Mouse (Mus musculus) CH12.LX (cell line): ENCODE measurements around the gene Gm28048. TPM values are rescaled to one million over a fixed set of nuclear protein-coding genes. Genes with fewer than 3 reads are reported as not detected.

ENCODE experiments used
- DNase-seq: peaks from one replicate; pipeline ENCODE4 v3.0.0-alpha.2; 2013; ENCODE audit errors: extremely low read depth
- H3K27ac ChIP-seq: 2 replicates; pipeline ENCODE4 v1.5.1; 2012; ENCODE audit warnings: low read depth, mild to moderate bottlenecking, control low read depth, moderate library complexity; ENCODE audit not compliant: insufficient read depth
- H3K27me3 ChIP-seq: replicated peaks from 2 replicates; pipeline ENCODE3; 2012; ENCODE audit warnings: inconsistent platforms
- H3K36me3 ChIP-seq, 2 experiments: replicated peaks in 1 of 2; 2 replicates each; pipeline versions ENCODE3 to v1.6.1; 2012; ENCODE audit warnings: inconsistent platforms in 1 of 2, low read length in 1 of 2, mild to moderate bottlenecking in 1 of 2, mixed read lengths in 1 of 2, moderate library complexity in 1 of 2; ENCODE audit not compliant: control insufficient read depth in 1 of 2, insufficient read depth in 1 of 2
- H3K4me1 ChIP-seq, 2 experiments: 2 replicates each; pipeline ENCODE4 v1.6.1; 2012; ENCODE audit warnings: inconsistent platforms in 1 of 2, moderate library complexity in 1 of 2; ENCODE audit not compliant: insufficient read depth in 2 of 2, control insufficient read depth in 1 of 2
- H3K4me2 ChIP-seq: 2 replicates; pipeline ENCODE4 v1.6.1; 2012; ENCODE audit warnings: low read depth, mild to moderate bottlenecking, control low read depth; ENCODE audit not compliant: poor library complexity, insufficient read depth, severe bottlenecking
- H3K4me3 ChIP-seq, 3 experiments: fragments of 150-350 bp in 1 of 3; sonication (generic) in 1 of 3; replicated peaks in 1 of 3; 2 replicates each; pipeline versions ENCODE3 to v1.5.1; 2011 to 2012; ENCODE audit warnings: low read depth in 2 of 3, low read length in 2 of 3, mild to moderate bottlenecking in 2 of 3, moderate library complexity in 2 of 3, control low read depth in 1 of 3, improper control_type of control experiment in 1 of 3, inconsistent platforms in 1 of 3, mixed read lengths in 1 of 3; ENCODE audit not compliant: poor library complexity in 1 of 3
- H3K79me2 ChIP-seq: replicated peaks from 2 replicates; pipeline ENCODE4 v1.6.1; 2012; ENCODE audit warnings: mild to moderate bottlenecking, moderate library complexity; ENCODE audit not compliant: control insufficient read depth, poor library complexity, insufficient read depth, severe bottlenecking; ENCODE audit errors: extremely low read depth
- H3K9ac ChIP-seq: 2 replicates; pipeline ENCODE4 v1.6.1; 2012; ENCODE audit warnings: low read depth, mild to moderate bottlenecking, control low read depth, moderate library complexity; ENCODE audit not compliant: insufficient read depth
- H3K9me3 ChIP-seq: replicated peaks from 2 replicates; pipeline ENCODE3; 2012; ENCODE audit warnings: low read length, inconsistent platforms, mixed read lengths
- BHLHE40 ChIP-seq: IDR thresholded peaks from 2 replicates; pipeline ENCODE4 v1.6.1; 2011; ENCODE audit warnings: mild to moderate bottlenecking, low read depth, low read length, improper control_type of control experiment
- CHD1 ChIP-seq: IDR thresholded peaks from 2 replicates; pipeline ENCODE4 v1.6.1; 2012; ENCODE audit warnings: low read depth, low read length, improper control_type of control experiment, inconsistent platforms
- CTCF ChIP-seq, 2 experiments: IDR thresholded peaks in 1 of 2; conservative IDR thresholded peaks in 1 of 2; 2 replicates each; pipeline ENCODE4 v1.5.1; 2011 to 2012; ENCODE audit warnings: low read depth in 2 of 2, low read length in 2 of 2, improper control_type of control experiment in 1 of 2, inconsistent platforms in 1 of 2, mild to moderate bottlenecking in 1 of 2, moderate library complexity in 1 of 2
- ELF1 ChIP-seq: IDR thresholded peaks from 2 replicates; pipeline ENCODE4 v1.6.1; 2014; ENCODE audit warnings: low read depth, mild to moderate bottlenecking, inconsistent platforms, low read length, improper control_type of control experiment
- EP300 ChIP-seq: IDR thresholded peaks from 2 replicates; pipeline ENCODE4 v1.6.1; 2011; ENCODE audit warnings: low read length, improper control_type of control experiment
- JUN ChIP-seq: IDR thresholded peaks from 2 replicates; pipeline ENCODE4 v1.6.1; 2011; ENCODE audit warnings: low read depth, mild to moderate bottlenecking, low read length, improper control_type of control experiment, moderate library complexity; ENCODE audit not compliant: insufficient read depth
- MAX ChIP-seq: IDR thresholded peaks from 2 replicates; pipeline ENCODE4 v1.6.1; 2011; ENCODE audit warnings: low read length, improper control_type of control experiment
- MAZ ChIP-seq: IDR thresholded peaks from 2 replicates; pipeline ENCODE4 v1.6.1; 2012; ENCODE audit warnings: low read depth, mild to moderate bottlenecking, inconsistent platforms, low read length, improper control_type of control experiment, moderate library complexity
- MEF2A ChIP-seq: IDR thresholded peaks from 2 replicates; pipeline ENCODE4 v1.6.1; 2014; ENCODE audit warnings: low read depth, mild to moderate bottlenecking, inconsistent platforms, low read length, improper control_type of control experiment, borderline replicate concordance
- MXI1 ChIP-seq: IDR thresholded peaks from 2 replicates; pipeline ENCODE4 v1.6.1; 2011; ENCODE audit warnings: mild to moderate bottlenecking, low read depth, low read length, improper control_type of control experiment
- MYC ChIP-seq: IDR thresholded peaks from 2 replicates; pipeline ENCODE4 v1.6.1; 2011; ENCODE audit warnings: low read depth, mild to moderate bottlenecking, improper control_type of control experiment, low read length
- NRF1 ChIP-seq: IDR thresholded peaks from 2 replicates; pipeline ENCODE4 v1.6.1; 2014; ENCODE audit warnings: low read depth, mild to moderate bottlenecking, inconsistent platforms, low read length, improper control_type of control experiment, moderate library complexity
- POLR2A ChIP-seq: IDR thresholded peaks from 2 replicates; pipeline ENCODE4 v1.6.1; 2011; ENCODE audit warnings: low read depth, mild to moderate bottlenecking, improper control_type of control experiment, low read length
- POLR2AphosphoS2 ChIP-seq: IDR thresholded peaks from 2 replicates; pipeline ENCODE4 v1.6.1; 2011; ENCODE audit warnings: low read depth, low read length, improper control_type of control experiment
- RAD21 ChIP-seq: IDR thresholded peaks from 2 replicates; pipeline ENCODE4 v1.6.1; 2011; ENCODE audit warnings: low read depth, mild to moderate bottlenecking, low read length, improper control_type of control experiment, moderate library complexity
- SMC3 ChIP-seq: IDR thresholded peaks from 2 replicates; pipeline ENCODE4 v1.6.1; 2011; ENCODE audit warnings: low read depth, low read length, improper control_type of control experiment
- UBTF ChIP-seq: IDR thresholded peaks from 2 replicates; pipeline ENCODE4 v1.6.1; 2012; ENCODE audit warnings: low read depth, mild to moderate bottlenecking, inconsistent platforms, low read length, improper control_type of control experiment, moderate library complexity
- USF1 ChIP-seq: IDR thresholded peaks from 2 replicates; pipeline ENCODE4 v1.6.1; 2014; ENCODE audit warnings: low read depth, mild to moderate bottlenecking, inconsistent platforms, low read length, improper control_type of control experiment
- USF2 ChIP-seq: conservative IDR thresholded peaks from 2 replicates; pipeline ENCODE4 v1.6.1; 2011; ENCODE audit warnings: low read depth, low read length, improper control_type of control experiment
- ZC3H11A ChIP-seq: IDR thresholded peaks from 2 replicates; pipeline ENCODE4 v1.6.1; 2012; ENCODE audit warnings: low read depth, mild to moderate bottlenecking, inconsistent platforms, low read length, improper control_type of control experiment
- ZNF384 ChIP-seq: IDR thresholded peaks from 2 replicates; pipeline ENCODE4 v1.6.1; 2012; ENCODE audit warnings: low read depth, low read length, improper control_type of control experiment, inconsistent platforms
- dilution Hi-C: fragments of 300-500 bp; cut with MboI; formaldehyde crosslinking; loops from 2 replicates; pipeline ENCODE4 v1.14.3; 2020; ENCODE audit warnings: low sequenced_read_pairs; ENCODE audit not compliant: extremely low pct_unique_long_range_greater_than_20kb, extremely low pct_ligation_motif_present
- in situ Hi-C: fragments of 300-500 bp; cut with MboI; formaldehyde crosslinking; loops from 3 replicates; pipeline ENCODE4 v1.14.3; 2019; ENCODE audit warnings: low sequenced_read_pairs, low pct_ligation_motif_present, low pct_unique_long_range_greater_than_20kb, mixed read lengths
- polyA plus RNA-seq: library from polyadenylated mRNA; unstranded; fragments of >175 nt; gene quantifications from 2 replicates; pipeline ENCODE4 v1.2.1, GENCODE M21; 2012; ENCODE audit warnings: low read depth; ENCODE audit not compliant: insufficient read length
- total RNA-seq, 2 experiments: library from RNA; depleted of rRNA; stranded (reverse); fragments of 300-350 nt in 1 of 2; fragments of >200 nt in 1 of 2; gene quantifications; 2 replicates each; pipeline ENCODE4 v1.2.3; 2012 to 2014

Gm28048 gene
- total and polyA plus RNA-seq, 3 experiments: 32.6 to 93.3 (median 59.5) TPM

GRCm38 (mm10) chr11:22813427-22813826 is 168.5 kb downstream of the Gm28048 start:
- Histone ChIP-seq H3K27me3 (no peaks in the 10 kb centered on the region), H3K4me2 (peak overlapping the region; percentile 68), H3K36me3 (peaks cover 0 to 12% of the 10 kb centered on the region in 2 experiments), H3K9me3 (no peaks in the 10 kb centered on the region), H3K79me2 (no peaks in the 10 kb centered on the region), H3K9ac (peak overlapping the region; percentile 65), H3K4me1 (peaks cover 55 to 90% of the 10 kb centered on the region in 2 experiments), H3K27ac (peak overlapping the region; percentile 97), H3K4me3 (peak overlapping the region; percentile 34 to 45 (median 42))
- in situ Hi-C loops (no loop called here), dilution Hi-C loops (no loop called here)
- TF ChIP-seq JUN (no peak), USF1 (peak; percentile 38), NRF1 (no peak), MAX (peak; percentile 57; the same call in 1 of the 2 replicates), BHLHE40 (peak; percentile 73; the same call in 1 of the 2 replicates)
- no peak for DNase-seq

DNA sequence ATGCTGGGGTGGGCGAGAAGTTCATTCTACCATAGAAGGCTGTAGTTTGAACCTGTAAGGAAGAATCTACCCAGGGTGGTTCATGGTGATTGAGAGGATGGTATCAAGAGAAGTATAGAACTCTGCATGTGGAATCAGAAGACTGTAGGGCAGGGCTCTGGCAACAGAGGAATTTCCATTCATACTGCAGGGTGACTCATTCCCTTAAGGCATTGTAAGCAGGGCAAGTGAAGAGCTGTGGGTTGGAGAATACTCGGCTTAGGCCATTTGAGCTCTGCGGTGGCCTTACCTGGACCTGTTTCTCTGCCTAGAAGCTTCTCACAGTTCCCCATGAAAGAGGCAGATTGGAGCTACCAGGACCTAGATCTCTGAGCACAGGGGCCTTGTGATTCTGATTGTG is 170.5 kb downstream of the Gm28048 start:
- no peak for DNase-seq
- Histone ChIP-seq H3K9ac (no peak overlapping the region), H3K36me3 (peaks cover 2 to 23% of the 10 kb centered on the region in 2 experiments), H3K4me3 (no peak overlapping the region), H3K27me3 (no peaks in the 10 kb centered on the region), H3K9me3 (no peaks in the 10 kb centered on the region), H3K27ac (no peak overlapping the region), H3K4me1 (peaks cover 41 to 75% of the 10 kb centered on the region in 2 experiments), H3K79me2 (no peaks in the 10 kb centered on the region), H3K4me2 (no peak overlapping the region)
- TF ChIP-seq MYC (no peak), NRF1 (no peak), RAD21 (no peak), ZNF384 (no peak), USF2 (no peak), POLR2A (no peak), EP300 (0 out of 2 replicates have a peak, but pooled peaks have one; percentile 25), MEF2A (no peak), MAX (no peak), MAZ (0 out of 2 replicates have a peak, but pooled peaks have one; percentile 32), CTCF (conservative IDR thresholded peaks at IDR 0.05 in 1 of 2, IDR thresholded peaks at IDR 0.05 in 1 of 2; ENCODE audit: low read depth in 2 of 2, low read length in 2 of 2) (no peak), MXI1 (no peak), UBTF (no peak), ELF1 (no peak), ZC3H11A (no peak), CHD1 (no peak), SMC3 (0 out of 2 replicates have a peak, but pooled peaks have one; percentile 2), POLR2AphosphoS2 (no peak)
- dilution Hi-C loops (no loop called here), in situ Hi-C loops (no loop called here)
